Mouse (Mus musculus) CD4-positive, CD25-positive, alpha-beta regulatory T cell, adult 2 months (primary cell): Measurements from ENCODE around the gene Cd151.

Experiments used
- DNase-seq: peaks from one replicate; pipeline ENCODE4 v3.0.0-alpha.2; 2012; ENCODE audit warnings: low read depth, low spot score

Cd151 gene

GRCm38 (mm10) chr7:141493729-141494128 lies 26.5 kb downstream of the Cd151 start:
- no peak for DNase-seq

- DNase-seq: no peak
Observed at GRCm38 (mm10) chr7:141495379-141495778, 28.2 kb downstream of the Cd151 start.

- DNase-seq: no peak
Observed at GRCm38 (mm10) chr7:141495940-141496339, 28.7 kb downstream of the Cd151 start.

- no peak for DNase-seq
Observed at GRCm38 (mm10) chr7:141497600-141497999, 30.4 kb downstream of the Cd151 start.

GRCm38 (mm10) chr7:141501820-141502555 lies 34.8 kb downstream of the Cd151 start:
- no peak for DNase-seq

- no peak for DNase-seq
Observed at GRCm38 (mm10) chr7:141502556-141502905, 35.3 kb downstream of the Cd151 start.

GRCm38 (mm10) chr7:141506278-141506677 lies 39.1 kb downstream of the Cd151 start:
- DNase-seq: no peak

GRCm38 (mm10) chr7:141508160-141508559 lies 41.0 kb downstream of the Cd151 start:
- DNase-seq: no peak

- no peak for DNase-seq
Observed at GRCm38 (mm10) chr7:141510196-141510595, 43.0 kb downstream of the Cd151 start.

- no peak for DNase-seq
Observed at GRCm38 (mm10) chr7:141510681-141511191, 43.5 kb downstream of the Cd151 start.

GRCm38 (mm10) chr7:141517638-141518037 lies 50.4 kb downstream of the Cd151 start:
- DNase-seq: no peak

- no peak for DNase-seq
Observed at GRCm38 (mm10) chr7:141518296-141518695, 51.1 kb downstream of the Cd151 start.

GRCm38 (mm10) chr7:141518926-141519325 lies 51.7 kb downstream of the Cd151 start:
- no peak for DNase-seq

GRCm38 (mm10) chr7:141519795-141520194 lies 52.6 kb downstream of the Cd151 start:
- no peak for DNase-seq
